Mouse (Mus musculus) colon, adult 2 months (tissue): ENCODE data around the gene Hsph1. TPM values are rescaled to one million over a fixed set of nuclear protein-coding genes. Genes with fewer than 3 reads are reported as not detected.

Experiments
- polyA plus RNA-seq: library from polyadenylated mRNA; depleted of rRNA; stranded (reverse); fragments of >200 nt; gene quantifications from 2 replicates; pipeline ENCODE4 v1.2.3, GENCODE M21; 2012; rRNA removed

Hsph1 gene
- 6.4 and 8.8 TPM in 2 replicates for polyA plus RNA-seq

GRCm38 (mm10) chr5:149636075-149636920 is at the start of gene Hsph1:
TSS of gene Hsph1 (minus strand) at chr5:149636376.

GRCm38 (mm10) chr5:149678100-149678989 is 42.2 kb upstream of the Hsph1 start, which contains the start of gene B3glct:
TSS of gene B3glct (plus strand) at chr5:149678230.

Other genes starting within 250 kb of the Hsph1 start
- 4.3 and 7.3 TPM in 2 replicates for gene Medag, start 224.6 kb downstream of the Hsph1 start, polyA plus RNA-seq
- not detected in 2 replicates for gene Tex26, start 196.7 kb downstream of the Hsph1 start, polyA plus RNA-seq
- not detected in 2 replicates for gene Wdr95, start 107.7 kb downstream of the Hsph1 start, polyA plus RNA-seq
- 4.5 and 5.1 TPM in 2 replicates for gene B3glct, start 41.9 kb upstream of the Hsph1 start, polyA plus RNA-seq